Mouse (Mus musculus) embryonic fibroblast, embryonic 13.5 days (primary cell): ENCODE results near the gene Hist3h2a. TPM values are rescaled to one million over a fixed set of nuclear protein-coding genes. Genes with fewer than 3 reads are reported as not detected.

Source experiments
- H3K27ac ChIP-seq: 2 replicates; pipeline ENCODE4 v1.5.1; 2012; ENCODE audit warnings: low read length, control low read depth, inconsistent platforms; ENCODE audit not compliant: insufficient read depth
- H3K4me1 ChIP-seq: 2 replicates; pipeline ENCODE4 v1.6.1; 2011; ENCODE audit warnings: low read length; ENCODE audit not compliant: control insufficient read depth, insufficient read depth
- H3K4me3 ChIP-seq: 2 replicates; pipeline ENCODE4 v1.5.1; 2011; ENCODE audit warnings: mild to moderate bottlenecking, control low read depth, low read length; ENCODE audit not compliant: insufficient read depth
- CTCF ChIP-seq: IDR thresholded peaks from 2 replicates; pipeline ENCODE4 v1.5.1; 2011; ENCODE audit warnings: mild to moderate bottlenecking, control low read depth, low read length, moderate library complexity, borderline replicate concordance; ENCODE audit not compliant: insufficient read depth
- POLR2A ChIP-seq: IDR thresholded peaks from 2 replicates; pipeline ENCODE4 v1.6.1; 2011; ENCODE audit warnings: low read depth, mild to moderate bottlenecking, control low read depth, low read length, moderate library complexity
- polyA plus RNA-seq: library from polyadenylated mRNA; stranded (reverse); fragments of >200 nt; gene quantifications from 2 replicates; pipeline ENCODE4 v1.2.4, GENCODE M21; 2011; ENCODE audit warnings: low read depth; ENCODE audit not compliant: missing spikeins, insufficient read length

The Hist3h2a gene
- polyA plus RNA-seq, 1 experiment: 12.5 TPM

GRCm38 (mm10) chr11:58968551-58968950 is 14.1 kb downstream of the Hist3h2a start:
- Histone ChIP-seq H3K4me1 (no peaks in the 10 kb centered on the region), H3K4me3 (no peak overlapping the region), H3K27ac (no peak overlapping the region)
- TF ChIP-seq CTCF: no peak

DNA sequence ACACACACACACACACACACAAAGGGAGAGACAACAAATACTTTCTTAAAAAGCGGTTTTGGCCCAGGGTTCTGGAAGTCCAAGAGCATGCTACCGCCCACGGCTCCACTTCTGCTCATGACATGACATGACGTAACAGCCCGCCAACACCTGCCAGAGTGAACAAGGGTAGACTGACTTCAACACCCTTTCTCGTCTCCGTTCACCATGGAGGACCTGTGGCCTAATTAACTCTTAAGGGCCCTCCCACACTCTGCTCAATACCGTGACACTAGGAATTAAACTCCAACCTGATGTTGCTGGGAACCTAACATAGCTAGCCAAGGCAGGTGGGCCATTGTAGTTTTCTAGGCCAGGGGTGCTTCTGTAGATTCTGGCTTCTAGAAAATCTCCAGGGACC is 14.5 kb downstream of the Hist3h2a start:
- no peak overlapping the region for H3K27ac ChIP-seq
- TF ChIP-seq CTCF (no peak), POLR2A (no peak)
- no peak overlapping the region for H3K4me3 ChIP-seq

GRCm38 (mm10) chr11:58969659-58970058 is 15.2 kb downstream of the Hist3h2a start:
- no peak overlapping the region for H3K4me3 ChIP-seq
- TF ChIP-seq POLR2A (no peak), CTCF (no peak)
- no peak overlapping the region for H3K27ac ChIP-seq
- H3K4me1 ChIP-seq: no peaks in the 10 kb centered on the region

More for the DNA sequence above, 14.5 kb downstream of the Hist3h2a start:
- H3K4me1 ChIP-seq: no peaks in the 10 kb centered on the region

- no peak for TF ChIP-seq CTCF
- TF ChIP-seq POLR2A: no peak
- Histone ChIP-seq H3K4me1 (no peaks in the 10 kb centered on the region), H3K4me3 (no peak overlapping the region), H3K27ac (no peak overlapping the region)
Observed at GRCm38 (mm10) chr11:58970831-58971530, 16.5 kb downstream of the Hist3h2a start.

- H3K4me3 ChIP-seq: no peak overlapping the region
- TF ChIP-seq POLR2A (no peak), CTCF (no peak)
- no peaks in the 10 kb centered on the region for H3K4me1 ChIP-seq
- no peak overlapping the region for H3K27ac ChIP-seq
Observed at GRCm38 (mm10) chr11:58971796-58972195, 17.3 kb downstream of the Hist3h2a start.

DNA sequence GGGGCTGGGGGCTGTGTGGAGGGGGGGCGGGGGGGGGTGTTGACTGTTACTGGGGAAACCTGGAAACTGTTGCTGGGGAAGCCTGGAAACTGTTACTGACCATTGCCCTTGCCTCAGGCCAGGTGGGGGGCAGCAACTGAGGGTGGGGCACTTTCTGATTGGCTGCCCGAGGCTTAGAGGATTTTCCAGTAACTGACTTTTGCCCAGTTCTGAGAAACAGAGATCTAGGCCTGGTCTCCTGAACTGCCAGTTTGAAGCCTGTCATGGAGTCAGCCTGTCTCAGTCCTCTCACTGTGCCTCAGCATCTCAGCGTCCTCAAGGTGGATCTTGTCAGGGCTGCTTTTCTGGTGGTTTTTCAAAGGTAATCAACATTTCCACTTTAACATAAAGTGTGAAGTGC is 19.9 kb downstream of the Hist3h2a start:
- Histone ChIP-seq H3K4me1 (no peaks in the 10 kb centered on the region), H3K4me3 (no peak overlapping the region), H3K27ac (no peak overlapping the region)
- no peak for TF ChIP-seq POLR2A
- TF ChIP-seq CTCF: no peak

DNA sequence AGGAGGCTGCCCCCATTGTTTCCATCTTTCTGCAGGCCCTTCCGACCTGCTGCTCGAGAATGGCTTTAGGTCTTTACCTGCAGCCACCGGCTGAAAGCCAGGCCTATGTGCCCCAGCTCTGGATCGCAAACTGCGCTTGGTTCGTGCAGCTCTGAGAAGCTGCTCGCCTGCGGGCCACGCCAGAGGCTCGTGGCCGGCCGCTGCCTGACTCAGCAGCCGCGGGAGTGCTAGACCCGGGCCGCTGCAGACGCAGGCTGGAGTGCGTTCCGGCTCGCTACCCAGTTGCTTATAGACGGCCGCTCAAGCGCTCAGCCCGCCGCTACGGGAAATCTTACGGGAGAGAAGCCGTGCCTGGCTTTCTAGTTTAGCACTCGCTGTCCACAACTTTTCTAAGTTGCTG is 22.7 kb downstream of the Hist3h2a start:
- TF ChIP-seq CTCF: no peak
- TF ChIP-seq POLR2A: no peak
- peak overlapping the region; percentile 88 for H3K4me3 ChIP-seq
- no peak overlapping the region for H3K27ac ChIP-seq
- 0 out of 2 replicates have a peak, but pooled peaks cover 7% of the 10 kb centered on the region for H3K4me1 ChIP-seq

DNA sequence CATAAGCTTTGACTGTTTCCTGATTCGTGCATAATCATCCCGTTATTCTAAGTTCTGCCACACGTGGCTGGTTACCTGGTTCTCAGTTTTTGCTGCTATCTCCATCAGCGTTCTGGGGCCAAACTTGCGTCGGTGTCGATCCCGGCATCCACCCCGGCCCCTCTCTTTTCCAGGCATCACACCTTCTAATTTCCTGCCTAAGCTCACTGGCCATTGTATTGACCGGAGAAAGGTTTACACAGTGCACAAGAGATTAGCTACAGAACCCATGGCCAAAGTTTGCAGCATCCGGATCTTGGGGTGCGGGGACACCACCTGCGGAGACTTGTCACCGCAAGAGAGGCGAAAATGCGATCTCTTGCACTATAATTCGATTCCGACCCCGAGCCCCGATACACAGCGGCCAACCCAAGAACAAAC is 23.1 kb downstream of the Hist3h2a start:
- Histone ChIP-seq H3K27ac (peak overlapping the region; percentile 21; the same call in 1 of the 2 replicates), H3K4me3 (peak overlapping the region; percentile 88)

DNA sequence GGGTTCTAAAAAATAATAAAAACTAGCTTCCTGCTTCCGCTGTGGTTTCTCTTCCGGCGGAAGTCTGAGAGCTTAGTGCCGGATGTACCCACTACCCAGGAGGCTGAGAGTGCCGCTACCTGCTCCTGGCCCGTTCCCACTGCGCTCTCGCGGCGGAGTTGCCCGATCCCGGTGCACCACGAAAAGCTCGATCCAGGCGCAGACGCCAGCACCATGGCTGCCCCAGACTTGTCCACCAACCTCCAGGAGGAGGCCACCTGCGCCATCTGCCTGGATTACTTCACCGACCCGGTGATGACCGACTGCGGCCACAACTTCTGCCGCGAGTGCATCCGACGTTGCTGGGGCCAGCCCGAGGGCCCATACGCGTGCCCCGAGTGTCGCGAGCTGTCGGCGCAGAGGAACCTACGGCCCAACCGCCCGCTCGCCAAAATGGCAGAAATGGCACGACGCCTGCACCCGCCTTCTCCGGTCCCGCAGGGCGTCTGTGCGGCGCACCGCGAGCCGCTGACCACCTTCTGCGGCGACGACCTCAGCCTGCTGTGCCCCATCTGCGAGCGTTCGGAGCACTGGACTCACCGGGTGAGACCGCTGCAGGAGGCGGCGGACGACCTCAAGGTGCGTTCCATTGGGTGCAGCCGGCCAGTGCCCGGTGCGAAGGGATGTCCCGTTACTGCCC is 23.7 kb downstream of the Hist3h2a start, which contains the start of gene Trim11:
Gene Trim11 (plus strand): TSS at position 67 of the 679 bp plus-strand sequence.
- H3K4me3 ChIP-seq: peak within 1 kb of the TSS; percentile 88
- H3K27ac ChIP-seq: peak within 1 kb of the TSS; percentile 95
- H3K4me1 ChIP-seq: 0 out of 2 replicates have a peak, but pooled peaks cover 7% of the 10 kb centered on the region
- TF ChIP-seq POLR2A: peak; percentile 90
- TF ChIP-seq CTCF: no peak

More for the DNA sequence above, 23.1 kb downstream of the Hist3h2a start:
- TF ChIP-seq CTCF (no peak), POLR2A (no peak)
- 0 out of 2 replicates have a peak, but pooled peaks cover 7% of the 10 kb centered on the region for H3K4me1 ChIP-seq

- 0 out of 2 replicates have a peak, but pooled peaks cover 7% of the 10 kb centered on the region for H3K4me1 ChIP-seq
- peak overlapping the region; percentile 95 for H3K27ac ChIP-seq
- TF ChIP-seq POLR2A (peak; percentile 17; the same call in 1 of the 2 replicates), CTCF (no peak)
- H3K4me3 ChIP-seq: peak overlapping the region; percentile 88
Observed at GRCm38 (mm10) chr11:58978706-58979030, 24.2 kb downstream of the Hist3h2a start.
